Mouse (Mus musculus) frontal cortex, adult 2 months (tissue): ENCODE data around the gene Traf7. TPM values are rescaled to one million over a fixed set of nuclear protein-coding genes. Genes with fewer than 3 reads are reported as not detected.

ENCODE experiments used
- DNase-seq, 2 experiments: peaks; one replicate each; pipeline ENCODE4 v3.0.0; 2022; ENCODE audit warnings: low spot score in 1 of 2; ENCODE audit errors: extremely low spot score in 1 of 2
- polyA plus RNA-seq: library from polyadenylated mRNA; depleted of rRNA; stranded (reverse); fragments of >200 nt; gene quantifications from 2 replicates; pipeline ENCODE4 v1.2.3, GENCODE M21; 2012; rRNA removed

Traf7 gene
- polyA plus RNA-seq: 194 and 212 TPM in 2 replicates

DNA sequence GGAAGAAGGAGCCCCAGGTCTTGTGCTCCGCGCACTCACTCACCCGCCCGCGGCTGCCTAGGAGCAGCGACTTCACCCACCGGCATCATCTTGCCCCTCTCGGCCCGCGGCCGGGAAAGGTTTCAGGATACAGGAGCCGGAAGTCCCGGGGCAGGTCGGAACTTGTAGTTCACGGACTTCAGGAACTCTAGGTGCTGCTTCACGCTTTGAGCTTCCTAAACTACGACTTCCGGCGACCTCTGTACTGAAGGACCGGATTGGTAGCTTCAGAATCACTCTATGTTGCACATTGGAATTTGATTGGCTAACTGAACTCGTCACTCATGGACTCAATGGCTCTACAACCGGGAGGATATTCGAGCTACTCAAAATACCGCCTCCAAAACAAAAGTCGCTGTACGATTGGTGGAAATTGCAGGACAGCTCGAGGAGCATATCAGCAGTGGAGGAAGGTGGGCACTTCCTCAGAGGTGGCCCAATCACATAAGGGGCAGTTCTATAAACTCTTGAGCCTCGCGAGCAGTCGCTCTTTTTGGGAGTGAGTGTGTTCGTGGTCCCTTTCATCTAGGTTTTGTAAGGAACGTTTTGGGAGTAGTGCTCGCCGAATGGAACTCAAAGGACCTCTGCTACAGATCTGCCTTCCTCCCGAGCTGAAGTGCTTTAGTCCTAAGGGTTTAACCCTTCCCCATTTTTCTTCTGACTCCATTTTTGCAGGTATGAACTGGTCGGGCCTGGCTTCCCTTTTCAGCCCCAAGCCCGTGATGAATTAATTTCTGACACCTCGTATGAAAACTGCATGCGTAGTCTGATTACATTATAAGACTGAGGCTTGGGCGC is at the start of gene Traf7:
TSS of gene Traf7 (minus strand) at position 216 of the 837 bp plus-strand sequence.
- DNase-seq: peak; percentile 97 to 99

DNA sequence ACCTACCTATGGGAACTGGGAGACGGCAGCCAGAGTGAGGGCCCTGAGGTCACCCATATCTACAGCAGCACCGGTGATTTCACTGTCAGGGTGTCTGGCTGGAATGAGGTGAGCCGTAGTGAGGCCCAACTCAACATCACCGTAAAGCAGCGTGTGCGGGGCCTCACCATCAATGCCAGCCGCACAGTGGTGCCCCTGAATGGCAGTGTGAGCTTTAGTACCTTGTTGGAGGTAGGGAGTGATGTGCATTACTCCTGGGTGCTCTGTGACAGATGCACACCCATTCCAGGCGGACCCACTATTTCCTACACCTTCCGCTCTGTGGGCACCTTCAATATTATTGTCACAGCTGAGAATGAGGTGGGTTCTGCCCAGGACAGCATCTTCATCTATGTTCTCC is 46.1 kb upstream of the Traf7 start:
- no peak for DNase-seq

DNA sequence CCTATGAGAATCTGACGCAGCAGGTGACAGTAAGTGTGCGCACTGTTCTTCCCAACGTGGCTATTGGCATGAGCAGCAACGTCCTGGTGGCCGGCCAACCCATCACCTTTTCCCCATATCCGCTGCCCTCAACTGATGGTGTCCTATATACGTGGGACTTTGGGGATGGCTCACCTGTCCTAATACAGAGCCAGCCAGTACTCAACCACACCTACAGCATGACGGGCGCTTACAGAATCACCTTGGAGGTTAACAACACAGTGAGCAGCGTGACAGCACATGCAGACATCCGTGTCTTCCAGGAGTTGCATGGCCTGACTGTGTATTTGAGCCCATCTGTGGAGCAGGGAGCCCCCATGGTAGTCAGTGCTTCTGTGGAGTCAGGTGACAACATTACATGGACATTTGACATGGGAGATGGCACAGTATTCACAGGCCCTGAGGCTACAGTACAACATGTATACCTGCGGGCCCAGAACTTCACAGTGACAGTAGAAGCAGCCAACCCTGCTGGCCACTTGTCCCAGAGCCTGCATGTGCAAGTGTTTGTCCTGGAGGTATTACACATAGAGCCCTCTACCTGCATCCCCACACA is 45.0 kb upstream of the Traf7 start:
- no peak for DNase-seq

DNA sequence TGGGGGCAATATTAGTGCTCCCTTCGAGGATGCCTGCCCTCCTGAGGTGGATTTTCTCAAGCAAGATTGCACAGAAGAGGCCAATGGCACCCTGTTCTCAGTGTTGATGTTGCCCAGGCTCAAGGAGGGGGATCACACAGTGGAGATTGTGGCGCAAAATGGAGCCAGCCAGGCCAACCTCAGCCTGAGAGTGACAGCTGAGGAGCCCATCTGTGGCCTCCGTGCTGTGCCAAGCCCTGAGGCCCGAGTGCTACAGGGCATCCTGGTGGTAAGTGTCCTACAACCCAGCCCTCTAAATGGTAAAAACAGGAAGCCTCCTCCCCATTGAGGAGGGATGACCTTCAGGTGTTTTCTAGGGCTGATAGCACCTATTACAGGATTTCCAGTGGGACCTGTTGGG is 42.1 kb upstream of the Traf7 start:
- no peak for DNase-seq

DNA sequence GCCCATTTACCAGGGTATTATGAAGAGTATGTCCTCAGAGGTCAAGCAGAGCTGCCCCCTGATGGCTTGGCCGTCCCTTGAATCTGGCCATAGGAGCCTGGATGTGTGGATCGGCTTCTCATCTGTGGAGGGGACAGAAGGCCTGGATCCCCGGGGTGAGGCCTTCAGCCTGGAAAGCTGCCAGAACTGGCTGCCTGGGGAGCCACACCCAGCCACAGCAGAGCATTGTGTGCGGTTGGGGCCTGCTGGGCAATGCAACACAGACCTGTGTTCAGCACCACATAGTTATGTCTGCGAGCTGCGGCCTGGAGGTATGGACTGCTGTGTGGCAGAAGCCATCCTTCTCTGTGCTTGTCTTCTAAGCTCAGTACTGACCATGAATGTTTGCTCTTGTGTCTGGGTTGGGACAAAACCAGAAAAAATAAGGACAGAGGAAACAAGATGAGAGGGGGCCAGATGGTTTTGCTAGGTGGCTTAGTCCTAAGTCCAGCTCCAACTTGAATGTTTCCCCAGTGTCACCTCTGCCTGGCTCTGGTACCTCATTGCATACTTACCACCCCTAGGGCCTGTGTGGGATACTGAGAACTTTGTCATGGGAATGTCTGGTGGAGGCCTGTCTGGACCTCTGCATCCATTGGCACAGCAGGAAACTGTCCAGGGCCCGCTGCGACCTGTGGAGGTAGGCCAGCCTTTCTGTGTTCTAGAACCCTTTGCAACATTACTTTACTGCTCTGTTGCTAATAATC is 39.5 kb upstream of the Traf7 start:
- no peak for DNase-seq

DNA sequence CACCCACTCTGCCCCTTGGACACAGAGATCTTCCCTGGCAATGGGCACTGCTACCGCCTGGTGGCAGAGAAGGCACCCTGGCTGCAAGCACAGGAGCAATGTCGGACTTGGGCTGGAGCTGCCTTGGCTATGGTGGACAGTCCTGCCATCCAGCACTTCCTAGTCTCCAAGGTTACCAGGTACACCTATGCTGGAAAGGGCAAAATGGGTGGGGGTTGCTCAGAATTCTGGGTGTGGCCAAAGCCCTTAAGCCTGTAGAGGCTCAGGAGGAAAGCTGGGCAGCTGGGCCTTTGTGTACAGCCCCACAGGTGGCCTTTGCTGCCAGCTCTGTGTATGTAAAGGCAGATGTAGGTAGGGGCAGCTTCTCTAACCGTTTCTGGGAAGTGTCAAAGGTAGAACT is 38.1 kb upstream of the Traf7 start:
- no peak for DNase-seq

DNA sequence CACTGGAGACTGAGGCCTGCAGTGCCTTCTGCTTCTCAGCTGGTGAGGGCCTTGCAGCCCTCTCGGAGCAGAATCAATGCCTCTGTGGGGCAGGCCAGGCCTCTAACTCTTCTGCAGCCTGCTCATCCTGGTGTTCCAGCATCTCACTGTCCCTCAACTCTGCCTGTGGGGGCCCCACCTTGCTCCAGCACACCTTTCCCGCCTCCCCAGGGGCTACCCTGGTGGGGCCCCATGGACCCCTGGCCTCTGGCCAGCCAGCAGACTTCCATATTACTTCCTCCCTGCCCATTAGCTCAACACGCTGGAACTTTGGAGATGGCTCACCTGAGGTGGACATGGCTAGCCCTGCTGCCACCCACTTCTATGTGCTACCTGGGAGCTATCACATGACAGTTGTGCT is 37.4 kb upstream of the Traf7 start:
- DNase-seq: no peak

DNA sequence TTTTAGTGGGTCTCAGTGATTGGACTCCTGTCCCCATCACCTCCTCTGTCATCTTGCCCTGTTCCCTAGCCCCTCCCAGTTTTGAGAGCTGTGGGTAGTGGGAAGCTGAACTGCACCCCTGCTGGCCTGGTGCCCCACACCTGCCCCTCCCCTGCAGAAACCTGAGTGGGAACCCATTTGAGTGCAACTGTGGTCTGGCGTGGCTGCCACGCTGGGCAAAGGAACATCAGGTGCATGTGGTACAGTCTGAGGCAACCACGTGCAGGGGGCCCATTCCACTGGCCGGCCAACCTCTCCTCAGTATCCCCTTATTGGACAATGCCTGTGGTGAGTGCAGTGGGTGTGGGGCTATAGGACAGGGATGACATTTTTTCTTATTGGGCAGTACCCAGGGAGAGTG is 36.7 kb upstream of the Traf7 start:
- no peak for DNase-seq

DNA sequence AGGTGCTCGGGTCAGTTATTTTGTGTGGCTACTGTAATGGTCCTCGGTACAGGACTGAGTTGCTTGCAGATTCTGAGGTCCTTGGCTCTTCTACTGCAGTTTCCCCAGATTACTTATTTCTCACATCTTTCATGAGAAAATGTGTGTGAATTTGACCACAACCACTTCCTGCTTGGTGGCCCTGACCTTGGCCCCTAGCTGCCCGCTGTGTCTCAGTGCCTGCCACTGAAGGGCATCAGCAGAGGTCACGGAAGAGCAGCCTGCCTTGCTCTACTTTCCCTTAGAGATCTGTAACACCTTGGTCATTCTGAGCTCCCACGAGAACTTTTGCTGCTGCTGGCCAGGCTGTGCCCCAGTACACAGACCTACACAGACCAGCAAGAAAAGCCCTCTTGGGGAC is 35.9 kb upstream of the Traf7 start:
- DNase-seq: no peak

DNA sequence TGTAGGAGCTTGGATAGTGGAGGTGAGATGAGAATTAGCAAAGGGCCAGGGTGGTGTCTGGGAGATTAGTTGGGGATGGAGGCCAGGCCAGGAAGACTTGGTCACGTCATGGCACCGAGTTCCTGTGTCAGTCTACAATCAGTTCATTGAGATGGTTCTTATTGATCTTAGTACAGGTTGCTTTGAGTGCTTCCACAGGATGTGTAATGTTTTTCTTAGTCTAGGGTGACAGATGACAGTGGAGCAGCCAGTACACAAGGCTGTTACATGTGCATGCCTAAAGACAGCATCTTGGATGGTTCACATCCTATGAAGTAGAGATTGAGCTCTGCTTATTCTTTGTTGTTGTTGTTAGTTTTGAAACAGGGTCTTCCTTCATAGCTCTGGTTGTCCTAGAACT is 33.9 kb upstream of the Traf7 start:
- no peak for DNase-seq

DNA sequence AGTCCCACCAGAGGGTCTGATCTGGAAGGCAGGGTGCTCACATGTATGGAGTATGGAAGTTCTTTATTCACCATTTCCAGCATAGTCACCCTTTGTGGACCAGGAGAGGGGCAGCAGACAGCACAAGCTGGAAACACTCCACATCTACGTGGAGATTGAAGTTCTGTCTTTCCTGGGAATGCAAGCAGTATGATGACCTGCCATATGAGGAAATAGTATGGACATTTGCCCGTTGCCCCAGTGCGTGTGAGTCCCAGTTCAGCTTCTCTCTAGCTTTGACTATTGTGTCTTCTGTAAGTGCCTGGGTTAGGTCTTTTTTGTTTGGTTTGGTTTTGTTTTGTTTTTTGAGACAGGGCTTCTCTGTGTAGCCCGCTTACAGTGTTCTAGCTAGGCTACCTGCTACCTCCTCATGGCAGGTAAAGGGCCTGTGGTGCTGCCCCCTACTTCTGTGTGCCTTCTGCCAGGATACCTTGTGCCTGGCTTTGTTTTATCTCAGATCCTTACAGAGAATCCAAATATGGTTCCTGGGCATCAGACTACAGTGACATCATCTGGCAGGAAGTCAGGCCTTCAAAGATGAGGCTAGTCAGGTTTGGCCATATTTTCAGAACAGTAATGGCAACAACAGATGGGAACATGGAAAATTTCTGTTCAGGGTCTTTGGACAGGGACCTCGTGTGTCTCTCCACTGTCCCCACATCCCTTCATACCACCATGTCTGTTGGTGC is 32.7 kb upstream of the Traf7 start:
- DNase-seq: no peak

DNA sequence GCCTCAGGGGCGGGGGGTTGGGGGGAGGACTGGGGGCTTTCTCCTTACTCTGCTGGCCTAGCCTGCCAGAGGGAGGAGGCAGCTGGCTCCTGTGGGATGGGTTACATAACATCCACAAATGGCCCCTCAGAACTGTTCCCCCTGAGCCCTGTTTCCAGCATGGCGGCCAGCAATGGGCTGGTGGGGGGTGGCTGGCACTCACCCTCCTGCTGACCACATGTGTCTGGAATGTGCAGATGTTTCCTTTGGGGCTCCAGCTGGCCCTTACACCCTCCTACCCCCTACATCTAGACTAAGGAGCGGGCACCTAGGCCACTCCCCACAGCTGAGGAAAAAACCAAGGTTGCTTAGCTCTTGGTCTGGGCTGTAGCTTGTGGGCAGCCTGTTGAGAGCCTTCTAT is 31.4 kb upstream of the Traf7 start:
- DNase-seq: no peak

DNA sequence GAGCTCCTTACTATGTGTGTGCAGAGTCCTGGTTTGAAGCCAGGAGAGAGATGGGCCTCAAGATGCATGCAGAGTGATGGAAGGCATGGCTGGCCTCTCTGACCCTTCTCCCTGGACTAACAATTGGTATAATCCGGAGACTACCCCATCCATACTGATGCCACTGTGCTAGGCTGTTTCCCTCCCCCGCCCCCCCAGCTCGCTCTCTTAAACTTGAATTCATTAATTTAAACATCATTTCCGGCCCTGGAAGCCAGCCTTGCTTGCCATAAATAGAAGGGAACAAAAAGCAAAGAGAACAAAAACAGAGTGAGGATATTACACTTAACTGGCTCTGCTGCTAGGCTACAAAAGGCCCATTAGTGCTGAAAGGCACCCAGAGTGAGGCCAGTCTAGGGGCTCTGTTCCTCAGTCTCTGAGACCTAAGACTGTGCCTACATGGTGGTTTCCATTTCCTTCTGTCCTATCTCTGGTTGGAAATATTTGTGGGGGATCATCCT is 30.9 kb upstream of the Traf7 start:
- DNase-seq: peak in 1 of 2 experiments; percentile 53

DNA sequence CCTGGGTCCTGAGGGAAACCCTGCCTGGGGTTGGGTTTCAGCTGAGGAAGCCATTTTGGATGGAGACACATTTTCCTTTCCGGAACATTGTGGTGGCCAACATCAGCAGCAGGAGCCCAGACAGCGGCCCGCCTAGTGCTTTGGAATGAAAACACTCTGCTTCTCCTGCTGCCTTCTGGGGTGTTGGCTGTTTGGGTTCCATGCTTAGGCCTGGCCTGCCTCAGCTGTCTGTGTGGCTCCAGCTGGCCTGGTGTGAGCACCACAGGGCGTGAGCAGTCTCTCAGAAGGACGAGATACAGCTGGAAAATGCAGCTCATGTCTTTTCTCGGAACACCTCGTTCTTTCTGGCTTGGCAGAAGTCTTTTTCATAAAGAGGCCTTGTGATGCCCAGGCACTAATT is 29.4 kb upstream of the Traf7 start:
- no peak for DNase-seq

DNA sequence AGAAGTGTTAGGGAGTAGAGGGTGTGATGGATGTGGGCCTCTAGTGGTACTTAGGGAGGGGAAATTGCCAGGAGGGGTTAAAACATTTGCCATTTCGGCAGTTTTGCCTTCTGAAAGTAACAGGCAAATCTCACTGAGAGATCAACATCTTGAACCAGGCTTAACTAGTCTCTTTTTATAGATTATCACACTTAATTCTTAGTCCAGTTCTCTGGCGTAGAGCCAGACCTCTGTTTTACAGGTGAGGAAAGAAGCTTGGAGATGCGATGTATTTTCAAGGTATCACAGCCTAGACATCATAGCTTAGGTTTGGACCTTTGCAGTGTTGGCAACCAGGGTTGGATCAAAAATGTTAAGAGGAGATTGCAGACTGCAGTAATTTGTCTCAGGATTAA is 23.3 kb upstream of the Traf7 start:
- no peak for DNase-seq

DNA sequence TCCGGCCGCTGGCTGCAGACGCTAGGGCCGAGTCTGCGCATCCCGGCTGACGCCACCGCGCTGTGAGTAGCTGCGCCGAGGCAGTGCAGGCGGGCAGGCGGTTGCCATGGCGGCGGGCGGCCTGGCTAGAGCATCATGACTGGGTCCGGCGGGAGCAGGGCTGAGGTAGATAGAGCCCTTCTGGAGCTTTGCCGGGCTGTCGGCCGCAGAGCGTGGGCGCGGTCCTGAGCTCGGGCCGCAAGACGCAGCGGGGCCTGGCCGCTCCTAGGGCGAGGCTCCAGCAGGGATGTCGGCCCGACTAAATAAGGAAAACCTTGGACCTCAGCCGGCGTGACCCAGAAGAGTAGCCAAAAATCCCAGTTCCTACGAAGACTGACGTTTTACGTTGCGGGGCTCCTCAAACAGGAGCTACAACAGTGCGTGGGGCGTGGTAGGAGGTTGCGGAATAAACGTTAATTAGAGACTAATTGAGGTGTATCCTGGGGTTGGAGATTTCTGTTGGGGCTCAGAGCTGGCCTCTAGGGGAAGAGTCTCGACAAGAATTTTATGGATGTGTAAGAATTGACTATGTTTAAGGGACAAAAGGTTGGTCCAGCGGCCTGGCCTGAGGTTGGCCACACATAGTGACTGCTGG is 22.8 kb upstream of the Traf7 start:
- DNase-seq: peak in 1 of 2 experiments; percentile 75

DNA sequence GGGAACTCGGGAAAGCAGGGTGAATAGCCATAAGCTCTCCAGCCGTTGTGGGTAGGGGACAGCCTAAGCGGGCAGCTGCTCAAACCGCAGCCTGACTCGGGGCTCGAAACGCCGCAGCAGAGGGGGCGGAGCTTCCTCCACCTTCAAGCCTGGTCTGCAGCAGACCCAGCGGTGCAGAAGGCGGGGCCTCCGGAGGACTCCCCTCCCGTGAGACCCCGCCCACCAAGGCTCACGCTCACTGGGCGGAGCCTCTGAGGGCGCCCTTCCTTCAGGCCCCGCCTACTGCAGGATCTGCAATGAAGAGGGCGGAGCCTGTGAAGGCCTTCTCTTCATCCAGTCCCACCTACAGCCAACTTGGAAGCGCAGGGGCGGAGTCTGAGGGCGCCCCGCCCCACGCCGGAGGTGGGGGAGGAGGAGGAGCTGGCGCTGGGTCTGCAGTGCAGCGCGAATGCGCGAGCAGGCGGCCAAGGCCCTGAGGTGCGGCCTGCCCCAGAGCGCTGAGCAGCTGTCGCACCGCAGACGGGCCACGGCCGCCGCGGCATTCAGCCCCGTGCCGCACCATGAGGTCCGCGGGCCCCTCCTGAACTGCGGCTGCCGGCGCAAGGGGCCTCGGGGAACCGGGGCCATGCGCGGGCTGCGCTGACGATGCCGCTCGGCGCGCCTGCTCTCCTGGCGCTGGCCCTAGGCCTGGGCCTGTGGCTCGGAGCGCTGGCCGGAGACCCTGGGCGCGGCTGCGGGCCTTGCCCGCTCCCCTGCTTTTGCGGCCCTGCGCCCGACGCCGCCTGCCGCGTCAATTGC is 22.1 kb upstream of the Traf7 start, which contains the start of gene Pkd1:
TSS of gene Pkd1 (plus strand) at position 217 of the 798 bp plus-strand sequence.
- DNase-seq: peak; percentile 98

DNA sequence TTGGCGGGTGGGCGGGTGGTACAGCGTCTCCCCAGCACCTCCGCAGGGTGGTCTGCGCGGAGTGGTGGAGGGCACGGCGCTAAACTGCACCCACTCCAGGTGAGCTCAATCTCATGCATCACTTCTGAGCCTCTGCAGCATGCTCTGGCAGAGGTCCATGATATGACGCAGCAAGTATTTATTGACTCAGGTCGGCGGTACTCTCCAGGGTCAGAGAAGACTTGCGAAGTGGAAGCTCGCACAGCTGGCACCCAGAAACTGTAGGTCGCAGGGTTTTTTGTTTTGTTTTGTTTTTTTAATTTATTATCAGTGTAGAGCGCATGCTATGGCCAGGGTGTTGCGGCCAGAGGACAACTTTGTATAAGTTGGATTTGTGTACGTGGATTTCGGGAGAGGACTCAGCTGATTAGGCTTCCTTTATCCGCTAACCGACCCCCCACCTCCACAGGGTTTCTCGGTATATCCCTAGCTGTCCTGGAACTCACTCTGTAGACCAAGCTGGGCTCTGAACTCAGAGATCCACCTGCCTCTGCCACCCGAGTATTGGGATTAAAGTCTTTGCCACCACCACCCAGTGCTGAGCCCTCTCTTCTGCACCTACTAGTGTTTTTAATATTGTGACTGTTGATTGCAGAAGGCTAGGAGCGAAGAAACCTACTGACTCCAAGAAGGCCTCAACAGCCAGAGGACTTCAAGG is 21.3 kb upstream of the Traf7 start:
- peak in 1 of 2 experiments; percentile 68 for DNase-seq

DNA sequence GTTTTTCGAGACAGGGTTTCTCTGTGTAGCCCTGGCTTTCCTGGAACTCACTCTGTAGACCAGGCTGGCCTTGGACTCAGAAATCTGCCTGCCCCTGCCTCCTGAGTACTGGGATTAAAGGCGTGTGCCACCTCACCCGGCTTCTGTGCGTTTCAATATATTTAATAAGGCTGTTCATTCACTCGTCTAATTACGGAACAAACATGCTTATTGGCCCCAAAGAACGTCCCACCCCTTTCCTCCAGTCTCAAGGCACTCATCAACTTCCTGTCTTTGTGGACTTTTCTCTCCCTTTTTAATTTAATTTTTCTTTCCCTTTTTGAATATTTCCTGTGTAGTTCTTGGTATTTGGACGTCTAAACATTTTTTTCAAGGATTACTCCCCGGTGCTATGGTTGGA is 20.7 kb upstream of the Traf7 start:
- no peak for DNase-seq
